Mouse (Mus musculus) neural tube, embryonic 13.5 days (tissue): Measurements from ENCODE around the gene Lrrc9. TPM values are rescaled to one million over a fixed set of nuclear protein-coding genes. Genes with fewer than 3 reads are reported as not detected.
A peak's percentile ranks its signal among the peaks of the same experiment; 100 is the strongest.

Source experiments
- ATAC-seq: fragments of 200-750 bp; cut with Nextera tagmentation; 2 replicates; pipeline ENCODE4 v1.8.0; 2017; ENCODE audit warnings: low read depth, mild to moderate bottlenecking, moderate TSS enrichment, moderate library complexity
- H3K27ac ChIP-seq: fragments of 300-500 bp; sonication (generic); replicated peaks from 2 replicates; pipeline ENCODE4 v1.5.1; 2015; ENCODE audit warnings: moderate library complexity, mild to moderate bottlenecking, inconsistent platforms
- H3K27me3 ChIP-seq: fragments of 300-500 bp; sonication (generic); 2 replicates; pipeline ENCODE4 v1.6.1; 2015; ENCODE audit warnings: mild to moderate bottlenecking, inconsistent platforms
- H3K36me3 ChIP-seq: fragments of 300-500 bp; sonication (generic); 2 replicates; pipeline ENCODE4 v1.6.1; 2015; ENCODE audit warnings: mild to moderate bottlenecking, inconsistent platforms
- H3K4me1 ChIP-seq: fragments of 300-500 bp; sonication (generic); replicated peaks from 2 replicates; pipeline ENCODE4 v1.6.1; 2015; ENCODE audit warnings: inconsistent platforms
- H3K4me2 ChIP-seq: fragments of 300-500 bp; sonication (generic); 2 replicates; pipeline ENCODE4 v1.6.1; 2015; ENCODE audit warnings: inconsistent platforms, mild to moderate bottlenecking, moderate library complexity
- H3K4me3 ChIP-seq: fragments of 300-500 bp; sonication (generic); 2 replicates; pipeline ENCODE4 v1.5.1; 2015; ENCODE audit warnings: mild to moderate bottlenecking, inconsistent platforms
- H3K9ac ChIP-seq: fragments of 300-500 bp; sonication (generic); 2 replicates; pipeline ENCODE4 v1.6.1; 2015; ENCODE audit warnings: moderate library complexity, mild to moderate bottlenecking, inconsistent platforms
- H3K9me3 ChIP-seq: fragments of 300-500 bp; sonication (generic); 2 replicates; pipeline ENCODE4 v1.6.1; 2016; ENCODE audit warnings: inconsistent platforms
- WGBS: fragments of 180-500 bp; shearing (Covaris S2); methylation state at CpG from one replicate; pipeline ENCODE4 v1.1.7; 2015; 5-methylcytosine and 5-hydroxymethylcytosine counted together
- polyA plus RNA-seq: library from polyadenylated mRNA; unstranded; fragments of >200 nt; fragmentation: Nextera tagmentation; extraction: Ambion mirVana; gene quantifications from 2 replicates; pipeline ENCODE4 v1.2.1, GENCODE M21; 2015

The Lrrc9 gene
- polyA plus RNA-seq, 1 experiment from 2014 or later, result 4.1 TPM

DNA sequence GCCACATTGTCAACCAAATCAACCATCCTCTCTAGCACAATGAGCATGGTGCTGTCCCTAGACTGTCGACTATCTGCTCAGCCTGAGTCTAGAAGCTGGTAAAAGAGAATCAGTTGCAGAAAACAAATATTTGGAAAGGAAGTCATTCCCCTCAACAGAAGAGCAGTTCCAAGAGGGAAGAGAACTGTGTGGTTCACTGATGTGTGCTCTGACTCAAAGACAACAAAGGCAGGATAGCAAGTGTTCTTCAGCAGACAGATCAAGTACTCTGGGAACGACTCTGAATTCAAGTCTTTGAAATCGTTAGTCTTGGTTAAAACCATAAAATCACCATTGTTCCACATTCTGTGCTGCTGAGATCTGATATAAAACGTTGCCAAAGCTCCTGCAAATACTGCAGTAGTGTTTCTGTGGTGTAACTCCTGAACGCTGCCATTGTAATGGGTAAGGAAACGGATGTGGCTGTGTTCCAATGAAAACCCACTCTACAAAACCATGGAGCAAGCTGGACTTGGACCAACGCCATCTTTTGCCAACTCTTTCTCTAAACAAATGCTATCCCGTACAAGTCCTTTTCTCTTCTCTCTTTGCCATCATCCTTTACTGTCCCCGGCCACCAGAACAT, 8.3 kb upstream of the Lrrc9 start:
- H3K4me3 ChIP-seq, result no peak overlapping the region
- H3K27me3 ChIP-seq, result no peaks in the 10 kb centered on the region
- H3K27ac ChIP-seq, result peak overlapping the region; percentile 38; the same call in 1 of the 2 replicates
- H3K4me2 ChIP-seq, result no peak overlapping the region
- no peaks in the 10 kb centered on the region for H3K9me3 ChIP-seq
- 46% methylated on average over 9 of the region's 9 CpGs for WGBS
- no peak overlapping the region for H3K9ac ChIP-seq
- no peaks in the 10 kb centered on the region for H3K36me3 ChIP-seq
- H3K4me1 ChIP-seq, result peaks cover 13% of the 10 kb centered on the region; the same call in 1 of the 2 replicates
- no peak; the same call in 1 of the 2 replicates for ATAC-seq

DNA sequence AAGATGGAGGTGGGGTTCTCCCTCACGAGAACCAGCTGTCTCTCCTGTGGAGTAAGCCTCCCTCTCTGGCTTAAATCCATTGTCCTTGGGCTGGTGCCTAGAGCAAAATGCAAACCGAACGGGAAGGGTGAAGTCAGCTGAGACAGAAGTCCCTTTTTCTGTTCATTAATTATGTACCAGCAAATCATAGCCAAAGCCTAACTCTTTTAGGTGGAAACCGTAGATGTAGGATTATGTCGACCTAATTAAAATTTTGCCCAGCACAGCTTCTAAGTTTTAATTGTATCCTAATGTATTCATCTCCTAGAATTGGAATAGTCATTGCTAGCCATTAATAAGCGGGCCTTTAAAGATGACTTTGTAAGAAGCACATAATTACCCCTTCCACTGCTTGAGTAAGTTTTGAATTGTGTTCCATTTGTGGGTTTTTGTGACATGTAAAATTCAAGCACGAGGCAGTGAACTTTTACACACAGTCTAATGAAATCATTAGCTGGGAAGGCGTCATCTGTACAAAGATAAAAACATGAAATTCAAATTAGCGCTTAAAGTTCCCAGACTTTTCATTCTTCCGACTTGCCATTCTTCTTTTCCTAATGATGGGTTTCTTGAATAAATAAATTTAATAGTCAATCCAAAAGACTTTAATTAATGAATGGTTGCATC, 3.9 kb upstream of the Lrrc9 start:
- H3K4me3 ChIP-seq, result no peak overlapping the region
- ATAC-seq, result no peak
- WGBS, result 52% methylated on average over 10 of the region's 10 CpGs
- peak overlapping the region; percentile 42; the same call in 1 of the 2 replicates for H3K27ac ChIP-seq
- H3K9me3 ChIP-seq, result no peaks in the 10 kb centered on the region
- H3K9ac ChIP-seq, result no peak overlapping the region
- H3K27me3 ChIP-seq, result no peaks in the 10 kb centered on the region
- peaks cover 41% of the 10 kb centered on the region for H3K4me1 ChIP-seq
- H3K36me3 ChIP-seq, result no peaks in the 10 kb centered on the region
- H3K4me2 ChIP-seq, result no peak overlapping the region

DNA sequence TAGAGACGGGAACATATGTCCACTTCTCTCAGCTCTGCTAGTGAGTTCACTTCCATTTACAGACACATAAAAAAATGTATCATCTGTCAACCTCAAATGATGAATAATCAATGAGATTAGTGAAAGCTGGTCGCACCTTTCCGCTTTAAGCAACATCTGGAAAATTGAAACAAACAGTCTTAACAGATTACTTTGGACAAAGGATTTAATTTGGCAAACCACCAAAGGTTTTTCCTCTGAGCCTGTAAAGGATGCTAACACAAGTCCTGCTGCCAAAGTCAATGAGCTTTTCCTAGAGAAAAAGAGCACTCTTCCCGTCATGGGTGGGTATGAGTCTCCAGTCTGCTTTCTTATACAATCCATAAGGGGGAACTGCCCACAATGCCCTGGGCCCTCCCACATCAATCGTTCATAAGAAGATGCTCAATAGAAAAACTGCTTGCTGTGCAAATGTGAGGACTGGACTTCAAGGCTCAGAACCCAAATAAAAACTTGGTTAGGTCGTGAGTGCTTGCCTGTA, 2.6 kb upstream of the Lrrc9 start:
- Histone ChIP-seq H3K4me2 (no peak overlapping the region), H3K9me3 (no peaks in the 10 kb centered on the region), H3K4me1 (peaks cover 44% of the 10 kb centered on the region), H3K27ac (no peak overlapping the region), H3K9ac (no peak overlapping the region), H3K27me3 (no peaks in the 10 kb centered on the region), H3K36me3 (no peaks in the 10 kb centered on the region), H3K4me3 (no peak overlapping the region)
- 65% methylated on average over 6 of the region's 6 CpGs for WGBS
- no peak for ATAC-seq

DNA sequence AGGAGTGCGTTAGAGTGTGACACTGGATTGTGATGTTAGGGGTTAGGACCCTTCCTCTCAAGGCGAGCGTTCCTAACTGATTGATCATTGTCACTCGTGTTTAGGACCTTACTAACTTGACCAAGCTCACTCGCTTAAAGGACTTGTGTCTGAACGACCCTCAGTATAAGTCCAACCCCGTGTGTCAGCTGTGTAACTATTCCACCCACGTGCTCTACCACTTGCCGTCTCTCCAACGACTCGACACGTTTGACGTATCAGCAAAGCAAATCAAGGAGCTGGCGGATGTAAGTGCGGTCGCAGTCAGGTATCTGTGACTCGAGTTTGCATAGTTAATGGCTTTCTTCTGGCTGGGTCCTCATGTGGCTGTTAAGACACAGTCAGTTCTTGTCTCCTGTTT, 12.3 kb downstream of the Lrrc9 start:
- no peak for ATAC-seq
- Histone ChIP-seq H3K9ac (no peak overlapping the region), H3K4me2 (no peak overlapping the region), H3K4me1 (no peaks in the 10 kb centered on the region), H3K27ac (no peak overlapping the region), H3K27me3 (no peaks in the 10 kb centered on the region), H3K36me3 (no peaks in the 10 kb centered on the region), H3K4me3 (no peak overlapping the region), H3K9me3 (no peaks in the 10 kb centered on the region)
- 80% methylated on average over 17 of the region's 17 CpGs for WGBS

DNA sequence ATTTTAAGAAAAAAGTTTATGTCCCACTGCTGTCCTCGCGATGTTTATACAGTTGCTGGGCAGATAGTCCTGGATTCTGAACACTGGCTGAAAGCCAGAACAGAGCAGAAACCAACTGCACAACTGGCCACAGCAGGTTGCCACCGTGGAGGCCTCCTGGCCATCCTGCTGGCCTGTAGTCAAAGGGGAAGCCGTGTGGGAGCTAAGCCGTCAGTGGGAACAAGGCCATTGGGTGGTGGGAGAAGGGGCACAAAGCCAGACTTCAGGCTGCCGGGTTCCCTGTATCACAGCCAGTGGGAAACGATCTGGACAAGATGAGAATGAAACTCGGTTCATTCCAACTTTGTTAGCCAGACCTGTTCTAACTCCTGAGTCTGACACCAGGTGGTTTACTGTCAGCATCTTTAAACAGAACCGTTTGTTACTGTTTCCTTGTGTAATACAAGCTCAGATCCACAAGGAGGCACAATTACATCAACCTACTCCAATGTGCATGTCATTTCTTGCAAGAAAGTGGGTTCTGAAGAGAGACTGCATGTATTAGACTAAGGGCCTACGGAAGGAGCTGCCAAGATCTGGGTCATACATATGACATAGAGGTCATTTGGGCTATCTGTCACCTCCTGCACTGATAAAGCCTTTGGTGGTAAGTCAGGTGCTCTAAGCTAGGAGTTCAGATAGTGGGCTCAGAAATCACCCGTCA, 19.7 kb downstream of the Lrrc9 start:
- no peak overlapping the region for H3K9ac ChIP-seq
- no peaks in the 10 kb centered on the region for H3K27me3 ChIP-seq
- H3K36me3 ChIP-seq, result 0 out of 2 replicates have a peak, but pooled peaks cover 6% of the 10 kb centered on the region
- no peak overlapping the region for H3K27ac ChIP-seq
- no peaks in the 10 kb centered on the region for H3K9me3 ChIP-seq
- H3K4me1 ChIP-seq, result no peaks in the 10 kb centered on the region
- H3K4me2 ChIP-seq, result 0 out of 2 replicates have a peak overlapping the region, but pooled peaks have one; percentile 4
- peak; percentile 61 for ATAC-seq
- WGBS, result 60% methylated on average over 11 of the region's 11 CpGs
- H3K4me3 ChIP-seq, result no peak overlapping the region

DNA sequence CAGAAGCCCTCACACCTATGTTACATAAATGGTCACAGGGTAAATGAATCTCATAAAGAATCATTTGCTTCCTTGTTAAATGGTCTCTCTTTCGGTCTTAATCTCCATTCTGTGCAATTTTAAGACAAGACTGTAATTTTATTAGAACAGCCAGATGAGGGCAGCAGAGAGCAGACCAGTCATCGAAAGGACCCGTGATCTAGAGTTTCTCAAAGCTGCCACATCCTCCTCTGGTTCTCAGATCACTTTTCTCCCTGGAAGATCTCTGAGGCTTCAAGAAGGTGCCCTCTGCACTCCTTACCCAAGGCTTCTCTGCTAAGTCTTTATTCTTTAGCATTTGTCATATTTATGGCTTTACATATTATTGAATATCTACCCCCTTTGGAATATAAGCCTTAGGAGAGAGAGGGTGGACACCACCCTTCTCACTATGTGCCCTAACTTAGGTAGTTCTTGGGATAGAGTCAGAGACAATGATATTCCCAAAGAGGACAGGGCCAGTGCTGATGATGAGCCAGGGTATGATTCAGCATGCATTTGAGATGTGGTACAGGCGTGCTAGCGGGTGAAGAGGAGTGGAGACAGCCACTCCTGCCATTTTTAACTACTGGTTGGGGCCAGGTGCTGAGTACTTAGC, 20.3 kb downstream of the Lrrc9 start:
- 0 out of 2 replicates have a peak, but pooled peaks cover 6% of the 10 kb centered on the region for H3K36me3 ChIP-seq
- H3K4me1 ChIP-seq, result no peaks in the 10 kb centered on the region
- H3K9ac ChIP-seq, result no peak overlapping the region
- H3K4me2 ChIP-seq, result 0 out of 2 replicates have a peak overlapping the region, but pooled peaks have one; percentile 4
- H3K9me3 ChIP-seq, result no peaks in the 10 kb centered on the region
- ATAC-seq, result peak; percentile 43; the same call in 1 of the 2 replicates
- no peaks in the 10 kb centered on the region for H3K27me3 ChIP-seq
- H3K27ac ChIP-seq, result no peak overlapping the region
- 46% methylated on average over 5 of the region's 5 CpGs for WGBS
- H3K4me3 ChIP-seq, result no peak overlapping the region

DNA sequence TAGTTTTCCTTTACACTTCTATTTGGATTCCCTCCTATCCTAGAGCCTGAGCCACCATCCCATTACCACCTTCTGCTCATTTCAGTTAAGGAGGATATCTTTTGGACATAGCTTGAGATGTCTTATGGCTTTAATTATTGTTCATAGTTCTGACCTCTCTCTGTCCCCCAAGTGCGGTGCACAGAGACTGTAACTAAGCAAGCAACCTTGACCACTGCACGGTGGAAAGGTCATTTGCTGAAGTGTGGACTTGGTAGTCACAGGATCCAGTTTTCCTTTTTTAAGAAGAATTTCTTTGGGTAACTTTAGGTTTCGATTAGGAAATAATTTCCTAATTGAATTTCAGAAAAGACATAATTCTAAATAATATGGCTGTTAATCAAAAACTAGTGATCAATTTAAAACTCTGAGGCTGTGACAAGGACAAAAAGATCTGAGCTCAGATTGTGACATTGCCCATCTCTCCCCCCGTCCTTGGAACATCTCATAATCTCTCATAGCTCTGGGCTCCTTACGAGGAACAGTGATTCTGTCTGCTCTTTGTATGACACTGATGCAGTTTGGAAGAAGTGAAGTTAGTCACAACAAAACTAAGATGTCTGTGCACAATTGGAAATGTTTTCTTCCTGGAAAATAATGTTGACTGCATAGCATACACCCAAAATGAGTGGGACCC, 24.3 kb downstream of the Lrrc9 start:
- Histone ChIP-seq H3K4me2 (no peak overlapping the region), H3K9me3 (no peaks in the 10 kb centered on the region), H3K27me3 (no peaks in the 10 kb centered on the region), H3K9ac (no peak overlapping the region), H3K4me3 (no peak overlapping the region), H3K36me3 (0 out of 2 replicates have a peak, but pooled peaks cover 6% of the 10 kb centered on the region), H3K4me1 (no peaks in the 10 kb centered on the region), H3K27ac (no peak overlapping the region)
- WGBS, result 92% methylated on average over 5 of the region's 5 CpGs
- no peak for ATAC-seq

DNA sequence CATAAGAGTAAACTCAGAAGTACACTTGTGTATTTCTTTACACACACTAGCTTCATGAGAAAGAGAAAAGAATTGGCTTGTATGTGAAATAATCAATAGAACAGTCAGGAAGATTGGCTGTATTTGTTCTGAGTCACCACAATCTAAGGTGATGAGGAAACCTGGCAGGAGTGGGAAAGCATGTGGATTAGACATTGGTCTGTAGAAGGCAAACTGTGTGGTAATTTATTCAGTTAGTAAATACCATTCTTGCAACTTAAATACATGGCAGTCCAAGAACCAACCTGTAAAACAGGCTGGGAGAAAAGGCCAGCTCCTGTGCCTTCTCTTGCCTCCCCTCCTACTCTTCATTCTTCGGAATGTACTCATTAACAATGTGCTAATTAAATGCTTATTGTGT, 25.6 kb downstream of the Lrrc9 start:
- H3K9ac ChIP-seq, result no peak overlapping the region
- no peak overlapping the region for H3K4me3 ChIP-seq
- H3K4me2 ChIP-seq, result no peak overlapping the region
- H3K27me3 ChIP-seq, result no peaks in the 10 kb centered on the region
- no peaks in the 10 kb centered on the region for H3K9me3 ChIP-seq
- WGBS, result 90% methylated on average over 1 of the region's 1 CpGs
- ATAC-seq, result no peak
- no peaks in the 10 kb centered on the region for H3K4me1 ChIP-seq
- no peak overlapping the region for H3K27ac ChIP-seq
- H3K36me3 ChIP-seq, result 0 out of 2 replicates have a peak, but pooled peaks cover 6% of the 10 kb centered on the region

DNA sequence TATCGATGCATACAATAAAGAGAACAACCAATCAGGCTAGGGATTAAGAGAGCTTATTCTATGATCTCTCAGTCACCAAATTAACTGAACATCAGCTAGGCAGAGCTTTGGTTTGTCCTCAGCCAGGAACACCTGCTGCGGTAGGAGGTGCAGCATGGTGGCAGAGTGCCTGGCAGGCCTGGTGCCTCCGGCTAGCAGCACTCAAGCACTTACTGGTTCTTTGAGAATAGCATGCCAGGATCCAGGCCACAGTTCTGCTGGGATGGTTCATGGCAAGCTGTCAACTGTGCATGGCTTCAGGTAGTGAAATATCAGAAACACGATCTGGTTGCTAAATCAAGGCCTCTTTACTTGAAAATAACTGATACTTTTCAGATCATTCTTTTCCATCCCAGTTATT, 26.1 kb downstream of the Lrrc9 start:
- no peak overlapping the region for H3K27ac ChIP-seq
- no peak overlapping the region for H3K4me3 ChIP-seq
- no peak overlapping the region for H3K9ac ChIP-seq
- 91% methylated on average over 4 of the region's 4 CpGs for WGBS
- no peak for ATAC-seq
- H3K4me2 ChIP-seq, result no peak overlapping the region
- no peaks in the 10 kb centered on the region for H3K27me3 ChIP-seq
- no peaks in the 10 kb centered on the region for H3K9me3 ChIP-seq
- no peaks in the 10 kb centered on the region for H3K4me1 ChIP-seq
- H3K36me3 ChIP-seq, result 0 out of 2 replicates have a peak, but pooled peaks cover 6% of the 10 kb centered on the region

DNA sequence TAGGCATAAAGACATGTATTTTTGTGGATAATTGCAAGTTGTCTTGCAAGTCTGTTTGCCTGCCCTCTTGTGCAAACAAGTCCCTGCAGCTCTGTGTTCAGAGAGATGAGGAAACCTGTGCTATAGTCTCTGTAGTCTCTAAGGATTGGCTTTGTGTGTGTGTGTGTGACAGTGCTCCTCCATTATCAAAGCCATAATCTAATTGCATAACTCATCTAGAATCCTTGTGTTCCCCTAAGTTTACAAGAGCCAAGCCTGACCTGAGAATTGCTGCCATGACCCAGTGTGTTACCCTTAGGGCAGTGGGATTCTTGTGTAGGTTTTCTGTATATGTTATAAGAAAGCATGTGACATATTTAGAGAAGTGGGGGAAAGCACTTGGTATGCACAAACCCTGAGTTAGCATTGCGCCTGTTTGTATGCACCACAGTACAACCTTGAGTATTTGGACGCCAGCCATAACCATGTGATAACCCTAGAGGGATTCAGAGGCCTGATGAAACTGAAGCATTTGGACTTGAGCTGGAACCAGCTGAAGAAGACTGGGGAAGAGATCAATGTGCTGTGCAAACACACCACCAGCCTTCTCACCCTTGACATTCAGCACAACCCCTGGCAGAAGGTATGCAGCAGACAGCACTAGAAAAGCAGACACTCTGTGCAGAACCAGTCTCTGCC, 35.2 kb downstream of the Lrrc9 start:
- Histone ChIP-seq H3K27ac (no peak overlapping the region), H3K4me2 (no peak overlapping the region), H3K9me3 (no peaks in the 10 kb centered on the region), H3K4me3 (no peak overlapping the region), H3K27me3 (no peaks in the 10 kb centered on the region), H3K4me1 (no peaks in the 10 kb centered on the region), H3K9ac (no peak overlapping the region), H3K36me3 (no peaks in the 10 kb centered on the region)
- 88% methylated on average over 2 of the region's 2 CpGs for WGBS
- no peak for ATAC-seq

DNA sequence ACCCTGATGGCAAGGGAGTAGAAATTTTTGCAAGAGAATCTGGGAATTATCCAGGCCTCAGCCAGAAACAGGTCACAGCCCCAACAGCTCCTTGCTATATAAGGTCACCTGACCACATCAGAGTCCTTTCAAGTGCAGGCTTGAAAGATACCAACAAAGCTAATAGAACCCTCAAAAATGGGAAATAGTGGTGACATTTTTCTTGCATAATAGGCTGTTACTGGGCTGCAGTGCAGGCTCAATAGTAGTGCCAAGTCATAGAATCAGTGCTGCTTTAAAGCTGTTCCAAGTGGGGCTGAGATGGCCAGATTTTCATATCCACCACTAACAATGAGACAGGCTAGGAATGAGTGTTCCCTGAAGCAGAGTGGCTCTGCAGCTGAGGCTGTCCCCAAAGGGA, 40.6 kb downstream of the Lrrc9 start:
- H3K4me3 ChIP-seq, result no peak overlapping the region
- H3K36me3 ChIP-seq, result no peaks in the 10 kb centered on the region
- ATAC-seq, result no peak
- no peak overlapping the region for H3K27ac ChIP-seq
- H3K27me3 ChIP-seq, result no peaks in the 10 kb centered on the region
- no peaks in the 10 kb centered on the region for H3K9me3 ChIP-seq
- no peak overlapping the region for H3K9ac ChIP-seq
- no peaks in the 10 kb centered on the region for H3K4me1 ChIP-seq
- no peak overlapping the region for H3K4me2 ChIP-seq
